Mouse (Mus musculus) MEL (cell line): ENCODE results near the gene Ankrd45.

Experiments used
- CHD1 ChIP-seq: IDR thresholded peaks from 2 replicates; pipeline ENCODE4 v1.6.1; 2012; ENCODE audit warnings: low read depth, mild to moderate bottlenecking, inconsistent platforms, low read length, improper control_type of control experiment
- CTCF ChIP-seq, 3 experiments: IDR thresholded peaks in 2 of 3; conservative IDR thresholded peaks in 1 of 3; 2 replicates each; pipeline ENCODE4 v1.5.1; 2011 to 2012; ENCODE audit warnings: low read length in 3 of 3, low read depth in 2 of 3, mild to moderate bottlenecking in 2 of 3, improper control_type of control experiment in 1 of 3, inconsistent platforms in 1 of 3, mixed read lengths in 1 of 3, moderate library complexity in 1 of 3; ENCODE audit not compliant: control insufficient read depth in 1 of 3, insufficient read depth in 1 of 3, poor library complexity in 1 of 3, severe bottlenecking in 1 of 3
- ETS1 ChIP-seq: IDR thresholded peaks from 2 replicates; pipeline ENCODE4 v1.6.1; 2012; ENCODE audit warnings: low read depth, mild to moderate bottlenecking, inconsistent platforms, low read length, improper control_type of control experiment, moderate library complexity
- HCFC1 ChIP-seq: IDR thresholded peaks from 2 replicates; pipeline ENCODE4 v1.6.1; 2012; ENCODE audit warnings: low read depth, mild to moderate bottlenecking, inconsistent platforms, low read length, improper control_type of control experiment, moderate library complexity
- MEF2A ChIP-seq: IDR thresholded peaks from 2 replicates; pipeline ENCODE4 v1.6.1; 2014; ENCODE audit warnings: low read depth, mild to moderate bottlenecking, inconsistent platforms, low read length, improper control_type of control experiment; ENCODE audit not compliant: poor library complexity, insufficient replicate concordance, severe bottlenecking; ENCODE audit errors: extremely low read depth
- NRF1 ChIP-seq: IDR thresholded peaks from 2 replicates; pipeline ENCODE4 v1.6.1; 2014; ENCODE audit warnings: low read depth, mild to moderate bottlenecking, inconsistent platforms, low read length, improper control_type of control experiment, moderate library complexity; ENCODE audit not compliant: poor library complexity, insufficient read depth, severe bottlenecking
- POLR2A ChIP-seq, 2 experiments: IDR thresholded peaks; 2 replicates each; pipeline ENCODE4 v1.6.1; 2011 to 2012; ENCODE audit warnings: low read length in 2 of 2, mild to moderate bottlenecking in 2 of 2, control low read depth in 1 of 2, improper control_type of control experiment in 1 of 2, low read depth in 1 of 2, moderate library complexity in 1 of 2; ENCODE audit not compliant: control insufficient read depth in 1 of 2, insufficient read depth in 1 of 2, poor library complexity in 1 of 2
- POLR2AphosphoS5 ChIP-seq: IDR thresholded peaks from 2 replicates; pipeline ENCODE4 v1.6.1; 2012; ENCODE audit warnings: low read depth, borderline replicate concordance, mild to moderate bottlenecking, inconsistent platforms, low read length, moderate library complexity, mixed read lengths
- SMC3 ChIP-seq: IDR thresholded peaks from 2 replicates; pipeline ENCODE4 v1.6.1; 2011; ENCODE audit warnings: low read depth, low read length, improper control_type of control experiment
- UBTF ChIP-seq: IDR thresholded peaks from 2 replicates; pipeline ENCODE4 v1.6.1; 2012; ENCODE audit warnings: low read depth, mild to moderate bottlenecking, inconsistent platforms, low read length, improper control_type of control experiment, moderate library complexity, borderline replicate concordance; ENCODE audit not compliant: insufficient read depth
- ZC3H11A ChIP-seq: IDR thresholded peaks from 2 replicates; pipeline ENCODE4 v1.6.1; 2012; ENCODE audit warnings: low read depth, mild to moderate bottlenecking, inconsistent platforms, low read length, improper control_type of control experiment
- ZMIZ1 ChIP-seq: IDR thresholded peaks from 2 replicates; pipeline ENCODE4 v1.6.1; 2012; ENCODE audit warnings: low read depth, mild to moderate bottlenecking, inconsistent platforms, low read length, improper control_type of control experiment, moderate library complexity

DNA sequence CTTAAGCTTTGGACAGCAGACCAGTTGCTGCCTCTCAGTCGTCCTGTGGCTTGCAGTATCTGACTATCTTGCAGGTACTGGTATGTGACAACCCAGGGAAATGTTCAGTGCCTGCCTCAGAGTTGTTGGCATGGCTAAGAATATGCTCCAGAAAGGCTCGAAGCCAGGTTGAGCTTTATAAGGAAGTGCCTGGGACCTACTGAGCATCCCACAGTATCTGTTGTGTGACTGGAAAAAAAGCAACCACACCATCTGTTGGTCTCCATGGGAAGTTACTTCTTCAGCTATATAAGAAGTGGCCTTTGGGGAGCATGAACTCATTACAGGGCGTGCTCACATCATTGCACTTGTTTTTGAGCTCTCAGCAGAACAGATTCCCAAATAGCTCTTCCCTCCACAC, 77.3 kb downstream of the Ankrd45 start:
- no peak for TF ChIP-seq ZC3H11A
- TF ChIP-seq HCFC1, result no peak
- no peak for TF ChIP-seq ETS1
- no peak for TF ChIP-seq POLR2A (IDR thresholded peaks at IDR 0.05; ENCODE audit: control insufficient read depth in 1 of 2, insufficient read depth in 1 of 2, low read depth in 1 of 2, low read length in 2 of 2, poor library complexity in 1 of 2)
- no peak for TF ChIP-seq CHD1
- TF ChIP-seq CTCF (IDR thresholded peaks at IDR 0.05 in 2 of 3, conservative IDR thresholded peaks at IDR 0.05 in 1 of 3; ENCODE audit: control insufficient read depth in 1 of 3, insufficient read depth in 1 of 3, low read depth in 2 of 3, low read length in 3 of 3, poor library complexity in 1 of 3, severe bottlenecking in 1 of 3), result no peak
- no peak for TF ChIP-seq MEF2A
- TF ChIP-seq NRF1, result no peak
- TF ChIP-seq ZMIZ1, result no peak
- TF ChIP-seq UBTF, result no peak
- no peak for TF ChIP-seq POLR2AphosphoS5
- no peak for TF ChIP-seq SMC3
